In genomic region chr2:155236362-155236992, GRCm38 (mm10) we compare ENCODE assay signal across 7 mouse cellular contexts. TPM values are rescaled to one million over a fixed set of nuclear protein-coding genes. Genes with fewer than 3 reads are reported as not detected.
DNase-seq lines count a peak whose midpoint lies in the region; ATAC-seq lines count a peak whose summit lies in the region.

Gene Dynlrb1 (plus strand): TSS chr2:155236533.

- no peaks in the 10 kb centered on the region for H3K36me3 ChIP-seq in intestine, embryonic 16.5 days (ENCODE audit: control insufficient read depth, insufficient read depth, low read length)
- H3K36me3 ChIP-seq in midbrain, embryonic 11.5 days (ENCODE audit: control insufficient read depth, insufficient read depth, low read length) = no peaks in the 10 kb centered on the region

- intact Hi-C loops in left cerebral cortex, postnatal 36 days (cut with DNase I) = no loop called here

- peak within 1 kb of the TSS; percentile 84 for H3K27ac ChIP-seq in intestine, embryonic 16.5 days (ENCODE audit: low read length)
- peak within 1 kb of the TSS; percentile 83 for H3K27ac ChIP-seq in midbrain, embryonic 11.5 days (ENCODE audit: low read depth, low read length)

- peak within 1 kb of the TSS; percentile 80 for H3K4me3 ChIP-seq in intestine, embryonic 16.5 days (ENCODE audit: low read length)
- H3K4me3 ChIP-seq in midbrain, embryonic 11.5 days (ENCODE audit: low read depth, low read length) = peak within 1 kb of the TSS; percentile 80

- peak; percentile 98 for DNase-seq in adrenal gland, adult 8-10 months
- DNase-seq in embryo, embryonic 9.5 days (ENCODE audit: extremely low spot score) = peak; percentile 99
- DNase-seq in gastrocnemius, postnatal 4 days (ENCODE audit: low spot score in 2 of 2) = peak; percentile 97 to 99
- DNase-seq in left cerebral cortex, postnatal 36 days (ENCODE audit: low spot score in 2 of 2) = peak; percentile 99 to 100
- DNase-seq in midbrain, embryonic 11.5 days (ENCODE audit: low spot score, missing footprints) = peak; percentile 100
- peak; percentile 96 for DNase-seq in skeletal muscle tissue, adult 2 months (ENCODE audit: low read depth, low spot score)

- H3K9ac ChIP-seq in intestine, embryonic 16.5 days (ENCODE audit: low read depth, low read length) = peak within 1 kb of the TSS; percentile 90
- peak within 1 kb of the TSS; percentile 93 for H3K9ac ChIP-seq in midbrain, embryonic 11.5 days (ENCODE audit: low read length)

- H3K27me3 ChIP-seq in intestine, embryonic 16.5 days (replicated peaks; ENCODE audit: control insufficient read depth, insufficient read depth, low read length) = no peaks in the 10 kb centered on the region
- no peaks in the 10 kb centered on the region for H3K27me3 ChIP-seq in midbrain, embryonic 11.5 days (ENCODE audit: control insufficient read depth, insufficient read depth, low read length)

- under 1% methylated on average over 48 of the region's 50 CpGs for WGBS in intestine, embryonic 16.5 days
- under 1% methylated on average over 50 of the region's 50 CpGs for WGBS in midbrain, embryonic 11.5 days

- peak within 1 kb of the TSS; percentile 84 for H3K4me2 ChIP-seq in intestine, embryonic 16.5 days (ENCODE audit: low read depth, low read length)
- H3K4me2 ChIP-seq in midbrain, embryonic 11.5 days = peak within 1 kb of the TSS; percentile 83

- peaks cover 12% of the 10 kb centered on the region for H3K4me1 ChIP-seq in intestine, embryonic 16.5 days (ENCODE audit: control insufficient read depth, insufficient read depth, low read length)
- H3K4me1 ChIP-seq in midbrain, embryonic 11.5 days (ENCODE audit: control insufficient read depth, insufficient read depth, low read length) = peaks cover 14% of the 10 kb centered on the region

- no peaks in the 10 kb centered on the region for H3K9me3 ChIP-seq in intestine, embryonic 16.5 days (ENCODE audit: control insufficient read depth, low read length)
- no peaks in the 10 kb centered on the region for H3K9me3 ChIP-seq in midbrain, embryonic 11.5 days (ENCODE audit: control insufficient read depth, low read length)

- ATAC-seq in intestine, embryonic 16.5 days = peak; percentile 100
- peak; percentile 100 for ATAC-seq in midbrain, embryonic 11.5 days (ENCODE audit: low FRiP score)

RNA-seq across cellular contexts. Expression of gene Dynlrb1, which starts in this region (rescaled TPM):
- 100 to 1,000 TPM; 209 to 378 (median 290) TPM for total RNA-seq in adrenal gland, adult 8-10 months (2022)
- 100 to 1,000 TPM; 153 to 163 TPM for total RNA-seq in gastrocnemius, postnatal 4 days (2021)
- 328 and 337 TPM in 2 replicates for polyA plus RNA-seq in intestine, embryonic 16.5 days (2015; fragmentation: Nextera tagmentation; extraction: Ambion mirVana)
- 100 to 1,000 TPM; 292 to 339 TPM for total RNA-seq in left cerebral cortex, postnatal 36 days (2021)
- 495 and 519 TPM in 2 replicates for polyA plus RNA-seq in midbrain, embryonic 11.5 days (2014; fragmentation: Nextera tagmentation; extraction: Ambion mirVana)

Comparison
In these comparisons a context has a peak if more than half of its experiments do, and no peak if none do; other contexts are left out.
1. Peak in every context shown above with its lines: DNase-seq, ATAC-seq, H3K4me3 ChIP-seq and H3K27ac ChIP-seq.